Mouse (Mus musculus) liver, embryonic 14.5 days (tissue): ENCODE measurements around the gene Gldn. TPM values are rescaled to one million over a fixed set of nuclear protein-coding genes. Genes with fewer than 3 reads are reported as not detected.

Experiments
- ATAC-seq: fragments of 200-750 bp; cut with Nextera tagmentation; 2 replicates; pipeline ENCODE4 v1.8.0; 2017; ENCODE audit warnings: moderate number of reproducible peaks, mild to moderate bottlenecking, moderate library complexity; ENCODE audit not compliant: insufficient read depth
- DNase-seq, 3 experiments: peaks; one replicate each; pipeline ENCODE4 v3.0.0-alpha.2; 2012 to 2013; ENCODE audit warnings: low read depth in 3 of 3, low spot score in 3 of 3
- H3K27ac ChIP-seq: fragments of 300-500 bp; sonication (generic); 2 replicates; pipeline ENCODE4 v1.5.1; 2014; ENCODE audit warnings: moderate library complexity, mild to moderate bottlenecking, control low read depth, inconsistent platforms
- H3K27me3 ChIP-seq: fragments of 300-500 bp; sonication (generic); 2 replicates; pipeline ENCODE4 v1.6.1; 2014; ENCODE audit warnings: mild to moderate bottlenecking, low read length, moderate library complexity; ENCODE audit not compliant: control insufficient read depth, insufficient read depth
- H3K36me3 ChIP-seq: fragments of 300-500 bp; sonication (generic); replicated peaks from 2 replicates; pipeline ENCODE4 v1.6.1; 2014; ENCODE audit warnings: low read depth; ENCODE audit not compliant: control insufficient read depth, insufficient read depth
- H3K4me1 ChIP-seq, 2 experiments: fragments of 200-500 bp in 1 of 2; fragments of 300-500 bp in 1 of 2; sonication (generic) in 1 of 2; replicated peaks; 2 replicates each; pipeline ENCODE4 v1.6.1; 2012 to 2014; ENCODE audit warnings: antibody characterized with exemption in 1 of 2, inconsistent platforms in 1 of 2, low read length in 1 of 2; ENCODE audit not compliant: control insufficient read depth in 2 of 2, insufficient read depth in 2 of 2
- H3K4me2 ChIP-seq: fragments of 300-500 bp; sonication (generic); 2 replicates; pipeline ENCODE4 v1.6.1; 2014; ENCODE audit warnings: low read depth, mild to moderate bottlenecking, control low read depth, moderate library complexity
- H3K4me3 ChIP-seq, 2 experiments: fragments of 200-500 bp in 1 of 2; fragments of 300-500 bp in 1 of 2; sonication (generic) in 1 of 2; 2 replicates each; pipeline ENCODE4 v1.5.1; 2012 to 2014; ENCODE audit warnings: low read depth in 2 of 2, low read length in 2 of 2, mild to moderate bottlenecking in 2 of 2, control low read depth in 1 of 2, inconsistent platforms in 1 of 2, moderate library complexity in 1 of 2; ENCODE audit not compliant: insufficient read depth in 1 of 2
- H3K9ac ChIP-seq: fragments of 300-500 bp; sonication (generic); replicated peaks from 2 replicates; pipeline ENCODE4 v1.6.1; 2014; ENCODE audit warnings: mild to moderate bottlenecking, control low read depth, moderate library complexity
- H3K9me3 ChIP-seq: fragments of 300-500 bp; sonication (generic); 2 replicates; pipeline ENCODE4 v1.6.1; 2016; ENCODE audit warnings: low read length, mixed read lengths; ENCODE audit not compliant: control insufficient read depth
- CTCF ChIP-seq: IDR thresholded peaks from 2 replicates; pipeline ENCODE4 v1.5.1; 2016; ENCODE audit warnings: antibody characterized with exemption, low read depth, control low read depth
- EP300 ChIP-seq: IDR thresholded peaks from 2 replicates; pipeline ENCODE4 v1.6.1; 2016; ENCODE audit warnings: antibody characterized with exemption, low read depth
- WGBS: fragments of 180-500 bp; shearing (Covaris S2); extraction: QIAGEN DNeasy Blood & Tissue Kit; methylation state at CpG from one replicate; pipeline ENCODE4 v1.1.7; 2014; ENCODE audit not compliant: insufficient replicate concordance; 5-methylcytosine and 5-hydroxymethylcytosine counted together
- polyA plus RNA-seq, 2 experiments: library from polyadenylated mRNA; depleted of rRNA in 1 of 2; stranded (reverse) in 1 of 2; unstranded in 1 of 2; fragments of >200 nt; fragmentation: Nextera tagmentation in 1 of 2; extraction: Ambion mirVana in 1 of 2; gene quantifications; 2 replicates each; pipeline versions ENCODE4 v1.2.1 to v1.2.3; 2012 to 2014

Gene Gldn
- polyA plus RNA-seq, 2 experiments: not detected

DNA sequence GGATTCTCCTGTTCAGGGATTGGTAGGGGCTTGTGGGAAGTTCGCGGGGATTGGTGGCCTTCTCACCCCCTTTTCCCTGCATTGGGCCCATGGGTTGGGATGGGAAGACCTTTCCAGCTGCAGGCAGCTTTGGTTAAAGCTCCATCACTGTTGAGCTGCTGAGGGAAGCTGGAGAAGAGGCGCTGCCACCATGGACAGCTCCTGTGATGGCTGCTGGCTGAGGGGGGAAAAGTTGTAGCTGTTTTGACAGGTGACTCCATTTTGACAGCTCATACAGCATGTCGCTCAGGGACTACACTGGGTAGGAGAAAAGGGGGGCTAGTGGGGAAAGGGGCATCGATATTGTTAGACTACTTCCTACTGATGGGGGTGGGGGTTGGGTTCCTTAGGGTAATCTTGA is 15.4 kb upstream of the Gldn start:
- Histone ChIP-seq H3K4me3 (no peak overlapping the region), H3K27me3 (no peaks in the 10 kb centered on the region), H3K36me3 (no peaks in the 10 kb centered on the region), H3K27ac (no peak overlapping the region), H3K4me2 (no peak overlapping the region), H3K9ac (no peak overlapping the region), H3K9me3 (no peaks in the 10 kb centered on the region), H3K4me1 (no peaks in the 10 kb centered on the region)
- 28% methylated on average over 5 of the region's 5 CpGs for WGBS
- DNase-seq: no peak
- ATAC-seq: no peak
- TF ChIP-seq CTCF (no peak), EP300 (no peak)

DNA sequence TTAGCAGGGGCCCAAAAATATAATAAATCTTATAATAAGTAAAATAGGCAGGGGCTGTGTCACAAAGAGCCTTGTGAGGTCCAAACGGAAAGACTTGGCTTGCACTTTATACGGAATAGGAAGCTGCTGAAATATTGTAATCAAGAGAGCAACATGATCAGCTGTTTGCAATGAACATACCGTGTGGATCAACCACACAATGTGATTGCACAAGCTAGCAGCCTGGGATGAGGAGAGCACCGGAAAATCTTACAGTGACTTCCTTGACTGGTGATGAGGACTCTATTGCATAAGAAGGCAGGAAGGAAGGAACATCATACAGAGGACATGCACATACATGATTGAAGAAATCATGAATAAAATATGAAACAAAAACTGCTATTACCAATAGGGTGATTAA is 11.0 kb upstream of the Gldn start:
- H3K4me3 ChIP-seq: no peak overlapping the region
- no peaks in the 10 kb centered on the region for H3K9me3 ChIP-seq
- DNase-seq: no peak
- H3K4me2 ChIP-seq: no peak overlapping the region
- TF ChIP-seq EP300: no peak
- no peak for TF ChIP-seq CTCF
- H3K27ac ChIP-seq: no peak overlapping the region
- H3K27me3 ChIP-seq: no peaks in the 10 kb centered on the region
- no peaks in the 10 kb centered on the region for H3K36me3 ChIP-seq
- H3K4me1 ChIP-seq: no peaks in the 10 kb centered on the region
- WGBS: 62% methylated on average over 4 of the region's 4 CpGs
- no peak overlapping the region for H3K9ac ChIP-seq
- ATAC-seq: no peak

DNA sequence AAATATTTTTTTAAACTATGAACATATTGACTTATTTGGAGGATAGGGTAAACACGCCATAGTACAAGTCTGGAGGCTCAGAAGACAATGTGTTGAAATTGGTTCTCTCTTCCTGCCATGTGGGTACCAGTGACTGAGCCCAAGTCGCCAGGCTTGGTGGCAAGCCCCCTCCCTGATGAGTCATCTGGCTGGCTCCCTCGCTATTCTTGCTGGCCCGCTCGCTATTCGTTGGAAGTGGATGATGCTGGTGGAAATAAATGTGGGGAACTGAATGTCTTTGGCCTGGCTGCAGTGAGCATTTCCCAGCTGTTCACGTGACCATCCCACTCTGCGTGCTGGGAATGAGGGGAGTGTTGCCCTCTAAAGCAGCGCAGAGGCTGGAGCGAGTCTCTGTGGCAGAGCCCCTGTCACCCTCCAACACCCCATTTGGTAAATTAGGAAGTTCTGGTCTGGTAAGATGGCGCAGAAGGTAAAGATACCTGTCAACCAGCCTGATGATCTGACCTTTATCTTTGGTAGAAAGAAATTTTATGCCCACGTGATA is 7.2 kb upstream of the Gldn start:
- H3K9me3 ChIP-seq: no peaks in the 10 kb centered on the region
- WGBS: 62% methylated on average over 12 of the region's 12 CpGs
- H3K36me3 ChIP-seq: no peaks in the 10 kb centered on the region
- DNase-seq: no peak
- H3K27ac ChIP-seq: no peak overlapping the region
- H3K9ac ChIP-seq: no peak overlapping the region
- no peak overlapping the region for H3K4me3 ChIP-seq
- TF ChIP-seq CTCF (no peak), EP300 (no peak)
- H3K4me2 ChIP-seq: no peak overlapping the region
- no peaks in the 10 kb centered on the region for H3K4me1 ChIP-seq
- ATAC-seq: no peak
- H3K27me3 ChIP-seq: no peaks in the 10 kb centered on the region

DNA sequence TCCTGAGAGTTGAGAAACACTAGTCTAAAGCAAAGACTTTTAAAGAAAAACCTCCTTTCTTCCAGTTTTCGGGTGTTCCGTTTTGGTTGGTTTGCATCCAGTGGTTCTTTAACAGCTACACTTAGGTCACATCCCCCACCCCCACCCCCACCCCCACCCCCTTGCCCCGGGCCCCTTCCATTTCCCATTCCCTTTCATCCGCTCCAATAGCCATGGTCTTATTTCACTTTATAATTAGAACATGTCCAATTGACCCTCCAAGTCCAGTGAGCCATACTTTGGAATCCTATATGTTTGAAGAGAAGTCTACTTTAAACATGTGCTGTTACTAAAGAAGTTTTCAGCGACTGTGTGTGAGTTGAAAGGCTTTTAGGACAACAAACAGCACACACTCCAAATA is 1.5 kb downstream of the Gldn start:
- H3K9ac ChIP-seq: no peak overlapping the region
- no peak overlapping the region for H3K27ac ChIP-seq
- no peak overlapping the region for H3K4me3 ChIP-seq
- 50% methylated on average over 5 of the region's 5 CpGs for WGBS
- TF ChIP-seq CTCF: no peak
- no peak for TF ChIP-seq EP300
- no peaks in the 10 kb centered on the region for H3K9me3 ChIP-seq
- H3K27me3 ChIP-seq: peaks cover 9% of the 10 kb centered on the region; the same call in 1 of the 2 replicates
- no peaks in the 10 kb centered on the region for H3K4me1 ChIP-seq
- DNase-seq: no peak
- H3K36me3 ChIP-seq: no peaks in the 10 kb centered on the region
- no peak overlapping the region for H3K4me2 ChIP-seq
- no peak for ATAC-seq

DNA sequence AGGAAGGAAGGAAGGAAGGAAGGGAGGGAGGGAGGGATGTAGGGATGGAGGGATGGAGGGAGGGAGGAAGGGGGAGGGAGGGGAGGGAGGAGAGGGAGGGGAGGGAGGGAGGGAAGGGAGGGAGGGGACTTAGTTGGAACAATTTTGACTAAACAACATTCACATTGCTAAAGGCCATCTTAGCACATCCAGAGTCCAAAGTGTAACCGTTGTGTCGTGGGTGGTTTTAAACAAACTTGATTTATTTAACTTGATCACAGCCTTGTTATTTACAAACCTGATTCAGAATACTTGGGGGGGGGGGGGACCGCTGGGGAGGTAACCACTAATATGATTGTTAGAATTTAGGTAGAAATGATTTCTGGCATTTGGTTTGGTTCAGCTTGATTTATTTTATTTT is 13.1 kb downstream of the Gldn start:
- TF ChIP-seq EP300: no peak
- no peak for TF ChIP-seq CTCF
- ATAC-seq (no peak), DNase-seq (no peak)
- Histone ChIP-seq H3K9ac (no peak overlapping the region), H3K27me3 (no peaks in the 10 kb centered on the region), H3K4me2 (no peak overlapping the region), H3K9me3 (no peaks in the 10 kb centered on the region), H3K4me1 (no peaks in the 10 kb centered on the region), H3K4me3 (no peak overlapping the region), H3K27ac (no peak overlapping the region), H3K36me3 (no peaks in the 10 kb centered on the region)
- WGBS: 76% methylated on average over 3 of the region's 3 CpGs
